Mouse (Mus musculus): ENCODE results near the gene Frmd5. TPM values are rescaled to one million over a fixed set of nuclear protein-coding genes. Genes with fewer than 3 reads are reported as not detected.
A peak's percentile ranks its signal among the peaks of the same experiment; 100 is the strongest.

Frmd5 gene
- total RNA-seq, 2 experiments from 2014 or later = 202 to 231 TPM

DNA sequence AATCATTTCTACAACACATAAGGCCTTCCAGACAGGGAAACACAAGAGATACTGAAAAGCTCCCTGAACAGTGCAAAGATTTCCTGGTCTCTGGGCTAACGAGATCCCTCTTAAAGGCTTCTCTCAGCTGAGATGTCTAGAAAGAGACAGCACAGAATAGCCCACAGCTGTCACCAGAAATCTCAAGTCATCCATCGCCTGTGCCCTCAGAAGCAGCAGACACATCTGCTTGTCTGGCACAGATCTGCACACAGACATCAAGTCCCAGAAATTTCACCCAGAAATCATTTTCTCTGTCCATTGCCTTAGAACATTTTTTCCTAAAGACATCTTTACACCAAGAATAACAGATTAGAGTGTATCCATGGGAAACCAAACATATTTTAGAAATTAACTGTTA is 101.1 kb downstream of the Frmd5 start:
- intact Hi-C loops (cut with DNase I) = no loop called here
- no peak for DNase-seq

DNA sequence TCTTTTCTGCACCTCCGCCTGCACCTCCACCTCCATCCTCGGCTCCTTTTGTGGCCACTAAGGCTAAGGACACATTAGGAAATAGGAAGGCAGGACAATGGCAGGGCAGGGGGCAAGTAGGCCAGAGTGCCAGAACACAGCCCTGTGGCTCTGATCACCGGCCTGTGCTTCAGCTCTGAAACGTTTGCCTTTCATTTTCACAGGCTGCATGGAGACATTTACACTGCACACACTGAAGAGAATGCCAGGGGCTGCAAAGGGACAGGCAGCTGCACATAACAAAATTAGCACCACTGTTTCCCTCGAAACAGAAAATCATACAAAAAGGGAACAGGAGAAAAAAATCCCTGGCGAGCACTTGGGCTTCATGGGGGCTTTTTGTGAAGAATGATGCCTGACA is 107.6 kb downstream of the Frmd5 start:
- intact Hi-C loops (cut with DNase I) = loop anchor here (5.0 kb wide), 1 partner anchor 133 kb away; no protein-coding TSS in a partner anchor
- no peak for DNase-seq

DNA sequence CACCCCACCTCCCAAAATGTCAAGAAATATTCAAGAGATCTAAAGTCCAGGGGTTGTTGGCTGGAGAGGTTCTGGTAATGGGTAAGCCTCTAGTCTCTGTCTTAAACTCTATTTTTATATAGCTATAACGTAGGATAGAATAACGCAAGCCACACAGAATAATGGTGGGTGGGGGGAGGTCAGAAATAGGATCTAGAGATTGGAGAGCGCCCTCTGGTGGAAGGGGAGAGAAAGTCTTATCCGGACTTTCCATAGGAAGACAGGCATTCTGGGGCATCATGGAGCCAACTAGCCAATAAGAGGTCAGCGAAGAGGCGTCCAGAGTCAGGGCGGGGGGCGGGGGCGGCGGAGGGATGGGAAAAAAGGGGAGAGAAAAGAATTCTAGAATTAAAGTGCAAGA is 111.5 kb downstream of the Frmd5 start:
- intact Hi-C loops (cut with DNase I) = loop anchor here (2.0 to 5.0 kb wide), 2 partner anchors 123 to 137 kb away; no protein-coding TSS in a partner anchor
- DNase-seq = peak; percentile 19 to 32

DNA sequence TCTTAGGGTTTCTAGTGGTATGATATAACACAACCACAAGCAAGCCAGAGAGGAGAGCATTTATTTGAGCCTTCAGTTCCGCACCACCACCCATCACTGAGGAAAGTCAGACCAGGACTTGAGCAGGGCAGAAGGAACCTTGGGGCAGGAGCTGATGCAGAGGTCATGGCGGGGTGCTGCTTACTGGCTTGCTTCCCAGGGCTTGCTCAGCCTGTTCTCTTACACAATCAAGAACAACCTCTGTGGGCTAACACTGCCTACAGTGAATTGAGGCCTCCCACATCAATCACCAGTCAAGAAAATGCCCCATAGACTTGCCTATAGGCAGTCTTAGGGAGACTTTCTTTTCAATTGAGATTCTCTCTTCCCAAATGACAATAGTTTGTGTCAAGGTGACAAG is 118.8 kb downstream of the Frmd5 start:
- intact Hi-C loops (cut with DNase I) = no loop called here
- no peak for DNase-seq

DNA sequence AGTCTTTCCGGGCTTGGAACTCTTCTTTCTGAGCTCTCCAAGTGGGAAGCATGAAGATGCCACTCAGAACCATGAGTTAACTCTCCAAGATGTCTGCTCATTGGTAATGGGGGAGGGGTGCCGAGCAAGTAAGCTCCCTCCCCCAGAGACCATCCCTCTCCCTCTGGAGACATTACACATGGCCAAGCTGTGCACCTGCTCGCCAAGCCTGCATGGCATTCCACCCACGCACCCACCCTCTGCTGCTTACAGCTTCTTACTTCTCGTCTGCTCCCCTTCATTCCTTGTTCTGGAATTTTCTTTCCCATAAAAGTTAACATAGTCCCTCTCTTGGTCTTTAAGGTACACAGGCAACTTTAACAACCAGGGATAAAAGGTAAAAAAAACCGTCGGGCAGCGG is 123.3 kb downstream of the Frmd5 start:
- DNase-seq = no peak
- intact Hi-C loops (cut with DNase I) = no loop called here

DNA sequence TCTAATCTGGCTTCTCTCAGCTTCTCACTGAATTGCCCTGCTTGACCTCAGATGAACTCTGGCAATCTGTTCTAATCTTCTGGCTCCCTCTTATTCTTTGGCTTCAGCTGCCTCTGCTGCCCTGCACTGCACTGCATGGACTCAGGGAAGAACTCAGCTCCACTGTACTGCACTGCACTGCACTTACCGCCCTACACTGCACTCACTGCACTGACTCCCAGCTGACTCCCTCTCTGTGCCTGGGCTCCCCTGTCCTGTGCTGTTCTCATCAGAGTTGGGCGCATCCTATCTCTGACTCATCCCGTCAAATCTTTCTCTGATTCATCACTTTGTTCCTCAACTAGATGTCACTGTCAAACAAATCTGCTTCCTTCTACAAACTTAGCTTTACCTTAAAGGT is 124.5 kb downstream of the Frmd5 start:
- DNase-seq = no peak
- intact Hi-C loops (cut with DNase I) = no loop called here

DNA sequence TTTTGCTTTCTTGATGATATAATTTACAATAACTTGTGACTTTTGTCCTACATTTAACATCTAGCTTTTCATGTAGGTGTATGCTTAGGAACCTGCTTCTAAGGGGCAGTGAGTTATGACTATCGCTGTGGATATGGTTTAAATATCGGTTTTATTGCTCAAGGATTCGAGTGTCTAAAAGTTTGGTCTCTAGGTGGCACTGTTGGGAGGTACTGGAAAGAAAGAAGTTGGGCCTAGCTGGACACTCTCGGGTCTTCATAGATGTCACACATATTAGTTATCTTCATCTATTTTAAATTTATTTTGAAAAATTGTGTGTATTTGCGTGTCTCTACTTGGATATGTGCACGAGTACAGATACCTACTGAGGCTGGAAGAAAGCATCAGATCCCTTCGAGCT is 127.2 kb downstream of the Frmd5 start:
- intact Hi-C loops (cut with DNase I) = no loop called here
- no peak for DNase-seq

DNA sequence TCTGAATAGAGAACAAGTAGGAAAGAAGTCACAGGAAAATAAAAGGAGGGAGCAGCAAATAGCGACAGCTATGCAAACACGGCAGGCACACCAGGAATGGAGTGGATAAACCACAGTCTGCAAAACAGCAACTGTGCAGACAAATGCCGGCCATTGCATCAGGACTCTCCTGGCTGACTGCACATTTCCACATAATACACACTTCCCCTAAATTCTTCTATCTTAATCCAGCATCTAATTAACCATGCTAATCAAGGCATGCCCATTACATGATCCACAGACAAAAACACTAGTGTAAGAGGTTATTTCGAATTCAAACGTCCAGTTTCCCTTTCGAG is 129.3 kb downstream of the Frmd5 start:
- intact Hi-C loops (cut with DNase I) = no loop called here
- DNase-seq = no peak

DNA sequence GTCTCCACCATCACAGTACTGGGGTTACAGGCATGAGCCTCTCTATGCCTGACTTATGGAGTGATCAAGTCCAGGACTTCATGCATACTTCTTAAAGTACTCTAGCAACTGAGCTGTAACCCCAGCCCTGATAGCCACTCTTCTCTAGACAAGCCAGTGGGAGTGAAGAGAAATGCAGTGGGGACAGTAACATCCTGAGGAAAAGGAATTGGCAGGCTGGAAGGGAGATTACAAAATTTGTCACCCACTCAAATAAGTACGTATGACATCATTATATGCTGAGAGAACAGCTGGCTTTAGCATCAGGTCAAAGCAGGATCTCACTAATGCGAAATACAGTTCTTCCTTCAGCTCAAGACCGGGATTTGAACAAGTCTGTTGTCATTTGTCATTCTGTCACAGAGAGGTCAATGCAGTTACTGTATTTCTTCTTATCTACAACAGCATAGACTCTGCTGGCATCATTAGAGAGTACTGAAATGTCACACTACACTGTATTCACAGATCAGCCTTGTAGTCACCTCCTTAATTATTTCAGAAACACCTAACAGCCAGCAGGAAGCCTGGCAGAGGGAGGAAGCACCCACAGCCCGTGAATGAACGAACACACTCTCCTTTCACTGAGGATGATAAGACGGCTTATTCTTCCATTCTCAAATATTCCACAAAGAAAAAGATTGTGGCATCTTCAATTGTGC is 129.8 kb downstream of the Frmd5 start:
- intact Hi-C loops (cut with DNase I) = no loop called here

DNA sequence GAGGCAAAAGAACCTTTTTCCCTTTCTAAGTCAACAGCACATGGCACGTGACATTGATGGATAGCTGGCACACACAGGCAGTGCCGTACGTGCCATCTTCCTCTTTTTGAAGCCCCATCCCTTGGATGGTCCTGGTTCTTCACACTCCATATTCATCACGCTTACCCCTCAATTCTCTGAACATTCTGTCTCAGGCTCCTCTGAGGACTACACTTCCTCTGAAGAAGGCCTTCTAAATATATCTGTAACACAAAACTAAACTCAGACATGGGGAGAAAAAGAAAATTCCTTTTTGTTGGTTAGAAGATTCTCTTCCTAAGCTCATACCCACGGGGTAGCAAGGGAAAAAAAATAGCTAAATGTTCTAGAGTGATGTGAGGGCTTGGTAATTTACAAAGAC is 131.0 kb downstream of the Frmd5 start:
- no peak for DNase-seq
- intact Hi-C loops (cut with DNase I) = no loop called here

More for the DNA sequence above, 129.8 kb downstream of the Frmd5 start:
- peak in 1 of 2 experiments; percentile 12 for DNase-seq

DNA sequence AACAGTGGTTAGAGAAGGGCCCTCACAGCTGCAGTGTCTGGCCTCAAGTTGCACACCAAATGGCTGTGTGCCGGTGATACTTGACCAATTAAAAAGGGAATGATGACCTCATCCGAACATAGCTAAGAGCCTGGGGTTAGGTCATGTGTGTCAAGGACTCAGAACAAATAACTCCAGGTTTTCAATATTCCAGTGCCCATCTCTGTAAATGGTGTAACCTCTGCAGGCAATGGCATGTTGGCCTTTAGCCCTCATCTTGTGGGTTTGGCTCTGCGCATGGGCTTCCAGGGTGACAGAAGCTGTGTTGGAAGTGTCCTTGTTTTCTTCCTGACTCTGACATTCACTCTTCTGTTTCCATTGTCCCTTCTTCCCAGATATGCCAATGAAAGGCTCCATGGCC is 131.8 kb downstream of the Frmd5 start:
- intact Hi-C loops (cut with DNase I) = no loop called here
- peak in 1 of 2 experiments; percentile 17 for DNase-seq

DNA sequence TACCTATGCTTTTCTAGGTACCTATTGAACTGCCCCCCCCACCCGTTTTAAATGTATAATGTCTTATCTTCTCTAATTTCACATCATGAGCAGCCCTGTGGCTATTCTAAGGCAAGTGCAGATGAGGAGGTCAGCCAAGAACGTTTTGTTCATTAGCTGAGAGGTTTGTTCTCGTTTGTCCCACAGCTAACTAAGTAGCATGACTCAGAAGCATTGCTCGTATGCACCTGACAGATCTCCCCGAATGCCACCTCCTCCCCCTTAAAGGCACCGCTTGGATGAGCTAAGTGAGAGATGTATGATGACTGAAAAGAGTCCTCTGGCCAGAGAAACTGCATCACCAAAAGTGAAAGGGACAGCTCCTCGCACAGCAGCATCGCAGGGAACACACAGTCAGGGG is 132.7 kb downstream of the Frmd5 start:
- DNase-seq = peak in 1 of 2 experiments; percentile 13
- intact Hi-C loops (cut with DNase I) = no loop called here

DNA sequence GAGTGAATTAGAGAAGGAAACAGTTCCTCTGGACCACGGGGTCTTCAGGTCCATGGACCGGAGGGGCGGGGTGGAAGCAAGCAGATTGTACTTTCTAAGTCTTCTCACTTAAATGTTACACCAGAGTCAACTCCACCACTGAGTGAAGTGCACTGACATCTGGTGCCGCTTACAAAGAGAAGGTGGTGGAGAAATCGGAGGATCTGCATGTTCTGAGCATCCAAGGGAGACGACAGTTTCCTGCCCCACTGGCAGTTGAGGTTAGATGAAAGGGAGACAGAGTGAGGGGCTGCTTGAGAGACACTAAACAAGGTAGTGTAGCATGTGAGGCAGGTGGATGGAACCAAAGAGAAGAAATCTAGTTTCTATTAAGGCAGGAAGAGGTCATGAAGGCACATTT is 137.0 kb downstream of the Frmd5 start:
- no peak for DNase-seq
- intact Hi-C loops (cut with DNase I) = no loop called here

DNA sequence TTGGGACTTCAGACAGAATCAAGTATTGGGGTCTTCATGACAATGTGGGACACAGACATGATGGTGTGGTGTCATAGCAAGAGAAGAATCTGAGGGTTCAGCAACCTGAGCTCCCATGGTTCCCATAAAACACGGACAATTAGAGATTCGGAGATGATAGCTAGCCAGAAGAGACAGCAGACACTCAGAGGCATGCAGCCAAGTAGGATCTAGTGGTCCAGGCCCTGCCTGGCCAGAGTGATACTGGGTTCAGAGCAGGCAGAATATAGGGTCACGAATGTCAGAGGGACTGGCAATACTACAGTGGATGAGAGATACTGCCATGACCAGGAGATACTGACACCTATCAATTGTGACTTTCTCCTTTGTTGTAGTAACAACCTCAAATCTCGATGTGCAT is 138.6 kb downstream of the Frmd5 start:
- intact Hi-C loops (cut with DNase I) = no loop called here
- no peak for DNase-seq

DNA sequence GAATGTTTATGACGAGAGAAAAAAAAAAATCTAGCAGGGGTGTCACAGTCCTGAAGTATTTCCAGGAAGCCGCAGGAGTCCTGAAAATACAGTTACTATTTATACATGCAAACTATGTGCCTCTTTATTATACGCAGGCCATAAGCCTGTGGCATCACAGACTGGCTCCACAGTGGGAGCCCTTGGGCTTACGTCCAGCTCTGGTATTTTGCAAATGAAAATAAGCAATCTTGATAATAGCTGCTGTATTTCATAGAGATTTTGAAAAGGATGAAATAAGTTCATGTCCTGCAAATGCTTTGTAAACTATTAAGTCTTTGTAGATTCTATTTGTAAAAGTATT is 145.8 kb downstream of the Frmd5 start:
- DNase-seq = no peak
- intact Hi-C loops (cut with DNase I) = no loop called here

DNA sequence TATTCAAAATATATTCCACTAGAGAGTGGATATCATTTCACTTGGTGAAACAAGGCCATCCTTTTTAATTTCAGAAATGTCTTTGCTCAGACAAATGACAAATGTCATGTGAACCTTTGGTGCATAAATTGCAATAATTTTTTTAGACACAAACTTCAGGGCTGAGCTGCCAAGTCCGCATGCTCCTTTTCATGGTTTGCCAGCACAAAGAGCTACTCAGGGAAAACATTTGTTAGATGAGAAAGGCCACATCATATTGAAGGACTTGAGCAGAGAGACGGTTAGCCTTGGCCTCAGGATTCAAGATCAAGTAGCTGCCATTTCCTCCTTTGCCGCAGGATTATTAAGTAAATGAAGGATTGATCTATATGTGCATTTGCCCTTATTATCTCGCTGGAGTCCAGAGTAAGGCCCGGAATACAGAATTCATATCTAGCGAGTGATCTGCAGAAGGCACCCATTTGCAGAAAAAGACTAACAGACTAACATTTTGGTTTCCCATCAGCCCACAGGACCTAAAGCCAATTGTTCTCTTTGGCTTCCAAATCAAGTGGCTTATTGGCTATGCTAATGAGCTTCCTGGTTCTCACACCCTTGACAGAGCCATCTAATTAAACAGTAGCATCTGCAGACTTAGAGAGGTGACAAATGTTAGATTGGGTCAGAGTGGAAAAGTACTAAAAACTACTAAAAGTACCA is 146.3 kb downstream of the Frmd5 start:
- DNase-seq = no peak
- intact Hi-C loops (cut with DNase I) = no loop called here

DNA sequence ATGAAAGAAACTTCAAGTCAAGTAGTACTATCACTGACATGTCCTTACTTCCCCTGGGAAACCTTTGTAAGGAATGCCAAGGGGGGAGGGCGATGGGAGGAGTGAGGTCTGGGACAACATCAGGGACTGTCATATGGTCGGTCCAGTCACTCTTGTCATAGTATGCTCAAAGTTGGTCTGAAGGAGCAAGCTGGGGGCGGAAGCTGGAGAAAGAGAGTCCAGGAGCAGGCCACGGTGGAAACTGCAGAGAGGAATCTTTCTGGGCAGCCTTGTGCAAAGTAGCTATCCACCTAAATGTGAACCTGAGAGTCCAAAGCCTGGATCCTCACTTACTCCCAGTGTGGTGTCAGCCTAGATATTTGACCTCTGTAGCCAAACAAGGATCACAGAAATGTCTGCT is 147.5 kb downstream of the Frmd5 start:
- DNase-seq = no peak
- intact Hi-C loops (cut with DNase I) = no loop called here

DNA sequence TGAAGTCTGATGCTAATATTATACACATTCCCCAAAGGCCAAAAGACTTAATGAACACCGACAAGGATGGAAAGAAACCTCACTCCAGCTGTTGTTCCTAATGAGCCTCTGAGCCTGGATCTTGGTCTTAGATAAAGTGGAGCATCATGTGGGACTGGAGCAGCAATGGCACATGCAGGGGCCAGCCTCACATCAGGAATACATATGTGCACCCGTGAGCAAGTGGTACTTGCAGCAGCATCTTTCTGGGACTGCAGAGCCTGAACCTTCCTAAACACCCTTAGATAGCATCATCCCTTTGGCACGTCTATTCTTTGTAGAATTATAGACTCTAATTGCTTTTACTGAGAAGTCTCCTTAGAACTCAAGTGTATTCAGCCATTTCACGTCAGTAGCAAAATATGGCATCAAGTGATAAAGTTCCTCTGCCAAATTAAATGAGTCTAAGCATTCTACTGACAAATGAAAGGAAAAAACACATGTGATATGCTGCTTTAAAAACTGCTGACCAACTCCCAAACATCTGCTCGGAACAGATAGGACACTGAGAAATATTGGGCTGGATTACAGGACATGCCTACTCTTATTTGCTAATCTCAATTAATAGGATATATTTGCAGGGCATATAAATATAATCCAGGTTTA is 148.6 kb downstream of the Frmd5 start:
- DNase-seq = no peak
- intact Hi-C loops (cut with DNase I) = no loop called here

DNA sequence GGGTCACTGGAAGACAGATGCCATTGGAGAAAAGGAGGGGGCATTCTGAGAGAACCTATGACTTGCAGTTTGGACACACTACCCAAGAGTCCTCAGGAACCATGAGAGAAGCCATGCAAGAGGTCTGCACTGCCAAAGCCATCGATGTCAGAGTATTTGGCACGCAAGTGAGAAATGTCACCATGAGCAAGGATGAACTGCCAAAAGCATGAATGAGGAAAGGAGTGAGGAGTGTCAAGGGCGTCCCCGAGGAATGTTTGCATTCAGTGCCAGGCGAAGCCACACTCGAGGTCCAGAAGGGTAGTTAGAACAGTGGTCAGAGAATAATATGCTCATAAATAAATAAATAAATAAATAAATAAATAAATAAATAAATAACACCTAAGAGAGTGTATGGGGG is 150.9 kb downstream of the Frmd5 start:
- DNase-seq = peak in 1 of 2 experiments; percentile 32
- intact Hi-C loops (cut with DNase I) = no loop called here

DNA sequence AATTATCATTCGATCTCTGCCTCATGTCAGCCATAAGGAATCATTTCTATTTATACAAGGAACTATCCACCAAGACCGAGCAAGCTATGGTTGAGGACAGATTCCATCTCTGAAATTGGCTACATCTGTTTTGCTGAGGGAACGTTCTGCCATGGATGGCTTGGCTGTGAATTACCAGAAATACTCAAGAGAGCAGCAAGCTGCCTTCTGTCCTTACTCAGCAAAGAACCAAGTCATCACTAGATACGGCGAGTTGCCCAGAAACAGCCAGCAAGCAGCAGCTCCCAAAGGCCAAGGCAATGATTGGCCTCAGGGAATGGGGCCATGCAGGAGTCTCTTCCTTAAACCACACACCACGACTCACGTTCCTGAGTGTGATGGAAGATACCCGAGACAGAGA is 151.8 kb downstream of the Frmd5 start:
- intact Hi-C loops (cut with DNase I) = no loop called here
- DNase-seq = peak; percentile 16 to 39

DNA sequence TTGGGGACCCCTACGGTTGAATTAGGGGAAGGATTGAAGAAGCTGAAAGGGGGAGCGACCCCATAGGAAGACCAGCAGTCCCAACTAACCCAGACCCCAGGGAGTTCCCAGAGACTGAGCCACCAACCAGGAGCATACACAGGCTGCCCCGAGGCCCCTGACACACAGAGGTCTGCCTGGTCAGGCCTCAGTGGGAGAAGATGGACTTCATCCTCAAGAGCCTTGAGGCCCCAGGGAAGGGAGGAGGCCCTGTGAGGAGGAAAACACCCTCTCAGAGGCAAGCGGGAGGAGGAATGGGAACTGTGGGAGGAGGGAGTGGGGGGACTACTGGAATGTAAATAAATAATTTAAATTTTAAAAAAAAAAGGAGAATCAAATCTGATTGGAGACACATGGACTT is 160.4 kb downstream of the Frmd5 start:
- intact Hi-C loops (cut with DNase I) = no loop called here
- no peak for DNase-seq

DNA sequence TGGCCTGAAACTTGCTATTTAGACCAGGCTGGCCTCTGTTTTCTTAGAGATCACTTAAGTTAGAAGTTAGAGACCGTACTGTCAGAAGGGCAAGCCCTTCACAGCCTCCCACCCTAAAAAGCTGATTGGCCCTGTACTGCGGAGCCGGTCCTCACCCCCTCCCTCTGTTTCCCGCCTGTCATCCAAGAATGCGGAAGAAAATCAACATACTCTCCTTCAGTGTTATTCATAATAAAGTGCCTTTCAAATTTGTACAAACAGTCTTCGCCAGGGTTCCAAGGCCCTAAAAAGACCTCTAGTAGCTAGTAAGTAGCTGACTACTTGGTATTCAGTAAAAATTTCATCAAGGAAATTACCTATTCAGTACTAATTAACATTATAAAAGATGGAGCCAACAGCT is 164.0 kb downstream of the Frmd5 start:
- intact Hi-C loops (cut with DNase I) = no loop called here
- no peak for DNase-seq

All from heart, postnatal 14 days (tissue).